Mouse (Mus musculus) brain, adult 10 weeks (tissue): ENCODE measurements around the gene Klrk1. TPM values are rescaled to one million over a fixed set of nuclear protein-coding genes. Genes with fewer than 3 reads are reported as not detected.

Source experiments
- polyA plus RNA-seq: library from polyadenylated mRNA; stranded (reverse); fragments of 350-450 nt; fragmentation: Illumina TruSeq; extraction: RNeasy Lipid Tissue Mini Kit (QIAGEN cat#74804); gene quantifications from one replicate; pipeline ENCODE4 v1.2.3, GENCODE M21; 2015; ENCODE audit warnings: low read depth, low replicate concordance

Klrk1 gene
- not detected for polyA plus RNA-seq

GRCm38 (mm10) chr6:129623735-129624134, at the start of gene Klrk1:
Gene Klrk1 (minus strand): TSS chr6:129623864.

GRCm38 (mm10) chr6:129660589-129660988, 36.9 kb upstream of the Klrk1 start, which contains the start of gene Klrc2:
Gene Klrc2 (minus strand): TSS chr6:129660689.

GRCm38 (mm10) chr6:129643237-129643636, 19.6 kb upstream of the Klrk1 start, which contains the start of gene Klrc3:
Gene Klrc3 (minus strand): TSS chr6:129643337.

GRCm38 (mm10) chr6:129591508-129591907, 32.2 kb downstream of the Klrk1 start, which contains the start of gene Klrd1:
Gene Klrd1 (plus strand): TSS chr6:129591782.

GRCm38 (mm10) chr6:129577605-129578004, 46.1 kb downstream of the Klrk1 start, which contains the start of gene Klre1:
Gene Klre1 (plus strand): TSS chr6:129577905.

Other genes with a start within 250 kb of the Klrk1 start
- not detected for gene Clec12b, start 238.0 kb downstream of the Klrk1 start, polyA plus RNA-seq
- gene Clec1b, start 226.6 kb downstream of the Klrk1 start, polyA plus RNA-seq, result not detected
- not detected for gene Clec9a, start 215.0 kb downstream of the Klrk1 start, polyA plus RNA-seq
- 0.91 TPM for gene Clec1a, start 171.9 kb downstream of the Klrk1 start, polyA plus RNA-seq
- gene Olr1, start 116.7 kb downstream of the Klrk1 start, polyA plus RNA-seq, result not detected
- not detected for gene Tmem52b, start 111.3 kb downstream of the Klrk1 start, polyA plus RNA-seq
- 958 TPM for gene Gabarapl1, start 90.7 kb downstream of the Klrk1 start, polyA plus RNA-seq
- gene Klre1, start 46.0 kb downstream of the Klrk1 start, polyA plus RNA-seq, result not detected
- gene Klrd1, start 32.1 kb downstream of the Klrk1 start, polyA plus RNA-seq, result not detected
- gene Klrc3, start 19.5 kb upstream of the Klrk1 start, polyA plus RNA-seq, result not detected
- gene Klrc2, start 36.8 kb upstream of the Klrk1 start, polyA plus RNA-seq, result not detected
- gene Klrc1, start 55.1 kb upstream of the Klrk1 start, polyA plus RNA-seq, result not detected
- not detected for gene Klri1, start 93.3 kb upstream of the Klrk1 start, polyA plus RNA-seq
- gene Klri2, start 116.6 kb upstream of the Klrk1 start, polyA plus RNA-seq, result not detected
- not detected for gene Gm156, start 160.4 kb upstream of the Klrk1 start, polyA plus RNA-seq
- not detected for gene Gm17631, start 238.8 kb upstream of the Klrk1 start, polyA plus RNA-seq